Mouse (Mus musculus) lung, embryonic 14.5 days (tissue): ENCODE measurements around the gene Trmt44. TPM values are rescaled to one million over a fixed set of nuclear protein-coding genes. Genes with fewer than 3 reads are reported as not detected.

Source experiments
- ATAC-seq: fragments of 200-750 bp; cut with Nextera tagmentation; 2 replicates; pipeline ENCODE4 v1.8.0; 2017; ENCODE audit warnings: mild to moderate bottlenecking, moderate TSS enrichment, moderate library complexity; ENCODE audit not compliant: insufficient read depth
- DNase-seq: peaks from one replicate; pipeline ENCODE4 v3.0.0-alpha.2; 2015
- H3K27ac ChIP-seq: fragments of 300-500 bp; sonication (generic); 2 replicates; pipeline ENCODE4 v1.5.1; 2014; ENCODE audit warnings: low read depth, mild to moderate bottlenecking, moderate library complexity
- H3K27me3 ChIP-seq: fragments of 300-500 bp; sonication (generic); 2 replicates; pipeline ENCODE4 v1.6.1; 2014; ENCODE audit warnings: low read length, control low read depth; ENCODE audit not compliant: insufficient read depth
- H3K36me3 ChIP-seq: fragments of 300-500 bp; sonication (generic); 2 replicates; pipeline ENCODE4 v1.6.1; 2014; ENCODE audit warnings: control low read depth; ENCODE audit not compliant: insufficient read depth
- H3K4me1 ChIP-seq: fragments of 300-500 bp; sonication (generic); 2 replicates; pipeline ENCODE4 v1.6.1; 2014; ENCODE audit warnings: antibody characterized with exemption, control low read depth; ENCODE audit not compliant: insufficient read depth
- H3K4me2 ChIP-seq: fragments of 300-500 bp; sonication (generic); 2 replicates; pipeline ENCODE4 v1.6.1; 2014; ENCODE audit warnings: mild to moderate bottlenecking
- H3K4me3 ChIP-seq: fragments of 300-500 bp; sonication (generic); 2 replicates; pipeline ENCODE4 v1.5.1; 2014; ENCODE audit warnings: low read depth, low read length
- H3K9ac ChIP-seq: fragments of 300-500 bp; sonication (generic); 2 replicates; pipeline ENCODE4 v1.6.1; 2014
- H3K9me3 ChIP-seq: fragments of 300-500 bp; sonication (generic); 2 replicates; pipeline ENCODE4 v1.6.1; 2016; ENCODE audit warnings: low read depth, low read length, control low read depth
- CTCF ChIP-seq: IDR thresholded peaks from 2 replicates; pipeline ENCODE4 v1.5.1; 2016; ENCODE audit warnings: antibody characterized with exemption, low read depth
- WGBS: fragments of 180-500 bp; shearing (Covaris S2); extraction: QIAGEN DNeasy Blood & Tissue Kit; methylation state at CpG from one replicate; pipeline ENCODE4 v1.1.7; 2014; 5-methylcytosine and 5-hydroxymethylcytosine counted together
- polyA plus RNA-seq: library from polyadenylated mRNA; unstranded; fragments of >200 nt; fragmentation: Nextera tagmentation; extraction: Ambion mirVana; gene quantifications from 2 replicates; pipeline ENCODE4 v1.2.1, GENCODE M21; 2014

Gene Trmt44
- polyA plus RNA-seq, 1 experiment from 2014 or later = 8.8 TPM

GRCm38 (mm10) chr5:35562616-35563015, 12.3 kb downstream of the Trmt44 start:
- peaks cover 75% of the 10 kb centered on the region for H3K36me3 ChIP-seq
- no peak for ATAC-seq
- H3K9me3 ChIP-seq = no peaks in the 10 kb centered on the region
- 96% methylated on average over 2 of the region's 2 CpGs for WGBS
- H3K27ac ChIP-seq = no peak overlapping the region
- no peak overlapping the region for H3K4me3 ChIP-seq
- H3K27me3 ChIP-seq = no peaks in the 10 kb centered on the region
- TF ChIP-seq CTCF = no peak
- H3K4me1 ChIP-seq = no peaks in the 10 kb centered on the region
- DNase-seq = no peak
- no peak overlapping the region for H3K4me2 ChIP-seq
- no peak overlapping the region for H3K9ac ChIP-seq

GRCm38 (mm10) chr5:35559447-35559846, 15.4 kb downstream of the Trmt44 start:
- no peaks in the 10 kb centered on the region for H3K9me3 ChIP-seq
- TF ChIP-seq CTCF = no peak
- WGBS = 74% methylated on average over 8 of the region's 8 CpGs
- H3K9ac ChIP-seq = no peak overlapping the region
- H3K36me3 ChIP-seq = peaks cover 61% of the 10 kb centered on the region
- no peak for DNase-seq
- no peak overlapping the region for H3K27ac ChIP-seq
- ATAC-seq = no peak
- no peak overlapping the region for H3K4me3 ChIP-seq
- H3K4me2 ChIP-seq = no peak overlapping the region
- no peaks in the 10 kb centered on the region for H3K4me1 ChIP-seq
- no peaks in the 10 kb centered on the region for H3K27me3 ChIP-seq

GRCm38 (mm10) chr5:35557946-35558621, 16.8 kb downstream of the Trmt44 start:
- WGBS = 76% methylated on average over 13 of the region's 13 CpGs
- TF ChIP-seq CTCF = peak; percentile 52
- Histone ChIP-seq H3K9ac (no peak overlapping the region), H3K9me3 (no peaks in the 10 kb centered on the region), H3K4me1 (no peaks in the 10 kb centered on the region), H3K27ac (no peak overlapping the region), H3K4me3 (no peak overlapping the region), H3K27me3 (no peaks in the 10 kb centered on the region), H3K36me3 (peaks cover 48% of the 10 kb centered on the region), H3K4me2 (no peak overlapping the region)
- no peak for ATAC-seq
- DNase-seq = peak; percentile 60

GRCm38 (mm10) chr5:35556393-35556792, 18.5 kb downstream of the Trmt44 start:
- ATAC-seq (no peak), DNase-seq (no peak)
- H3K4me1 ChIP-seq = no peaks in the 10 kb centered on the region
- no peak overlapping the region for H3K4me2 ChIP-seq
- no peak overlapping the region for H3K27ac ChIP-seq
- peaks cover 35% of the 10 kb centered on the region for H3K36me3 ChIP-seq
- no peak for TF ChIP-seq CTCF
- no peaks in the 10 kb centered on the region for H3K9me3 ChIP-seq
- 84% methylated on average over 7 of the region's 7 CpGs for WGBS
- no peaks in the 10 kb centered on the region for H3K27me3 ChIP-seq
- H3K9ac ChIP-seq = no peak overlapping the region
- no peak overlapping the region for H3K4me3 ChIP-seq

GRCm38 (mm10) chr5:35552838-35553539, 21.9 kb downstream of the Trmt44 start:
- WGBS = 75% methylated on average over 4 of the region's 4 CpGs
- DNase-seq = no peak
- Histone ChIP-seq H3K27ac (no peak overlapping the region), H3K9ac (no peak overlapping the region), H3K4me2 (no peak overlapping the region), H3K4me1 (no peaks in the 10 kb centered on the region), H3K4me3 (no peak overlapping the region), H3K36me3 (peaks cover 19% of the 10 kb centered on the region), H3K9me3 (no peaks in the 10 kb centered on the region), H3K27me3 (no peaks in the 10 kb centered on the region)
- TF ChIP-seq CTCF = no peak
- no peak for ATAC-seq

GRCm38 (mm10) chr5:35551855-35552837, 22.7 kb downstream of the Trmt44 start:
- Histone ChIP-seq H3K9me3 (no peaks in the 10 kb centered on the region), H3K36me3 (peaks cover 11% of the 10 kb centered on the region), H3K27me3 (no peaks in the 10 kb centered on the region), H3K9ac (no peak overlapping the region), H3K4me2 (no peak overlapping the region), H3K27ac (no peak overlapping the region), H3K4me3 (no peak overlapping the region), H3K4me1 (no peaks in the 10 kb centered on the region)
- no peak for TF ChIP-seq CTCF
- 33% methylated on average over 7 of the region's 7 CpGs for WGBS
- ATAC-seq = peak; percentile 41; the same call in 1 of the 2 replicates
- peak; percentile 31 for DNase-seq

- Histone ChIP-seq H3K4me2 (no peak overlapping the region), H3K9me3 (no peaks in the 10 kb centered on the region), H3K27ac (no peak overlapping the region), H3K4me3 (no peak overlapping the region), H3K36me3 (no peaks in the 10 kb centered on the region), H3K27me3 (no peaks in the 10 kb centered on the region), H3K4me1 (no peaks in the 10 kb centered on the region), H3K9ac (no peak overlapping the region)
- no peak for DNase-seq
- no peak for TF ChIP-seq CTCF
- no peak for ATAC-seq
Measured at GRCm38 (mm10) chr5:35546127-35546526, 28.7 kb downstream of the Trmt44 start.
